Mouse (Mus musculus) intestine, embryonic 16.5 days (tissue): ENCODE data around the gene Plcg1. TPM values are rescaled to one million over a fixed set of nuclear protein-coding genes. Genes with fewer than 3 reads are reported as not detected.

Experiments used
- ATAC-seq: fragments of 200-750 bp; cut with Nextera tagmentation; 2 replicates; pipeline ENCODE4 v1.8.0; 2017; ENCODE audit warnings: moderate TSS enrichment, moderate library complexity
- H3K27ac ChIP-seq: fragments of 300-500 bp; sonication (generic); 2 replicates; pipeline ENCODE4 v1.5.1; 2014; ENCODE audit warnings: mild to moderate bottlenecking, low read length
- H3K27me3 ChIP-seq: fragments of 300-500 bp; sonication (generic); replicated peaks from 2 replicates; pipeline ENCODE4 v1.6.1; 2014; ENCODE audit warnings: low read length, control low read depth, mixed read lengths; ENCODE audit not compliant: control insufficient read depth, insufficient read depth
- H3K36me3 ChIP-seq: fragments of 300-500 bp; sonication (generic); 2 replicates; pipeline ENCODE4 v1.6.1; 2014; ENCODE audit warnings: low read length, control low read depth; ENCODE audit not compliant: control insufficient read depth, insufficient read depth
- H3K4me1 ChIP-seq: fragments of 300-500 bp; sonication (generic); 2 replicates; pipeline ENCODE4 v1.6.1; 2014; ENCODE audit warnings: low read length, control low read depth, mixed read lengths; ENCODE audit not compliant: control insufficient read depth, insufficient read depth
- H3K4me2 ChIP-seq: fragments of 300-500 bp; sonication (generic); 2 replicates; pipeline ENCODE4 v1.6.1; 2014; ENCODE audit warnings: low read depth, low read length, control low read depth
- H3K4me3 ChIP-seq: fragments of 300-500 bp; sonication (generic); 2 replicates; pipeline ENCODE4 v1.5.1; 2014; ENCODE audit warnings: mild to moderate bottlenecking, low read length
- H3K9ac ChIP-seq: fragments of 300-500 bp; sonication (generic); 2 replicates; pipeline ENCODE4 v1.6.1; 2014; ENCODE audit warnings: low read depth, low read length
- H3K9me3 ChIP-seq: fragments of 300-500 bp; sonication (generic); 2 replicates; pipeline ENCODE4 v1.6.1; 2016; ENCODE audit warnings: low read length, control low read depth; ENCODE audit not compliant: control insufficient read depth
- WGBS: fragments of 180-500 bp; shearing (Covaris S2); extraction: QIAGEN DNeasy Blood & Tissue Kit; methylation state at CpG from one replicate; pipeline ENCODE4 v1.1.7; 2014; 5-methylcytosine and 5-hydroxymethylcytosine counted together
- polyA plus RNA-seq: library from polyadenylated mRNA; unstranded; fragments of >200 nt; fragmentation: Nextera tagmentation; extraction: Ambion mirVana; gene quantifications from 2 replicates; pipeline ENCODE4 v1.2.1, GENCODE M21; 2015

The Plcg1 gene
- polyA plus RNA-seq, 1 experiment from 2014 or later = 16.5 TPM

GRCm38 (mm10) chr2:160742161-160742609 lies 11.1 kb downstream of the Plcg1 start:
- no peak overlapping the region for H3K27ac ChIP-seq
- H3K4me3 ChIP-seq = no peak overlapping the region
- H3K27me3 ChIP-seq = no peaks in the 10 kb centered on the region
- H3K9ac ChIP-seq = no peak overlapping the region
- WGBS = 33% methylated on average over 1 of the region's 1 CpGs
- H3K9me3 ChIP-seq = no peaks in the 10 kb centered on the region
- H3K4me2 ChIP-seq = no peak overlapping the region
- ATAC-seq = no peak
- H3K4me1 ChIP-seq = peaks cover 28% of the 10 kb centered on the region
- peaks cover under 1% of the 10 kb centered on the region; the same call in 1 of the 2 replicates for H3K36me3 ChIP-seq

- no peak overlapping the region for H3K4me2 ChIP-seq
- peaks cover 16% of the 10 kb centered on the region for H3K4me1 ChIP-seq
- H3K27me3 ChIP-seq = no peaks in the 10 kb centered on the region
- H3K9me3 ChIP-seq = no peaks in the 10 kb centered on the region
- WGBS = 78% methylated on average over 7 of the region's 7 CpGs
- ATAC-seq = no peak
- H3K9ac ChIP-seq = no peak overlapping the region
- peaks cover 9% of the 10 kb centered on the region; the same call in 1 of the 2 replicates for H3K36me3 ChIP-seq
- H3K27ac ChIP-seq = no peak overlapping the region
- no peak overlapping the region for H3K4me3 ChIP-seq
Observed at GRCm38 (mm10) chr2:160744040-160744822, 13.1 kb downstream of the Plcg1 start.

GRCm38 (mm10) chr2:160744823-160745210 lies 13.7 kb downstream of the Plcg1 start:
- 84% methylated on average over 5 of the region's 5 CpGs for WGBS
- Histone ChIP-seq H3K9ac (no peak overlapping the region), H3K9me3 (no peaks in the 10 kb centered on the region), H3K27ac (no peak overlapping the region), H3K27me3 (no peaks in the 10 kb centered on the region), H3K4me2 (no peak overlapping the region), H3K4me3 (no peak overlapping the region), H3K36me3 (peaks cover 12% of the 10 kb centered on the region; the same call in 1 of the 2 replicates), H3K4me1 (peaks cover 10% of the 10 kb centered on the region)
- ATAC-seq = no peak

DNA sequence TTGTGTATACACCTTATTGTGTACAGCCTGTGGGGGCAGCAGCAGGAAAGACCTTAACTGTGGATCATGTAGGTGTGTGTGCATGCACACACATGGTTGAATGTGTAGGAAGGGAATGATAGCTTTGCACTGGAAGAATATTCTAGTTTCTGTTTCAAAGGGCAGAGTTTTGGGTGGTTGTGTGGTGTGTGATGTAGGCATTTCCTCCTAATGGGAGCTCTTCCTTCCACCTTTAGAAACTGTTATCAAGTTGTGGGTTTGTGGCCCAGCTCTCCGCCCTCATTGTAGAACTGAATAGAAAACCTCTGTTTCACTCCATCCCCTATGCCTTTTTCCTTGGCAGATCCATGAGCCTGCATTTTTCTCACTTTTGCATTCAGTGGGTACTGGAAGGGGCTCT lies 14.4 kb downstream of the Plcg1 start:
- Histone ChIP-seq H3K4me3 (no peak overlapping the region), H3K4me2 (no peak overlapping the region), H3K4me1 (peaks cover 3% of the 10 kb centered on the region; the same call in 1 of the 2 replicates), H3K27ac (no peak overlapping the region), H3K36me3 (peaks cover 12% of the 10 kb centered on the region; the same call in 1 of the 2 replicates), H3K27me3 (no peaks in the 10 kb centered on the region), H3K9me3 (no peaks in the 10 kb centered on the region), H3K9ac (no peak overlapping the region)
- WGBS = 93% methylated on average over 1 of the region's 1 CpGs
- no peak for ATAC-seq

DNA sequence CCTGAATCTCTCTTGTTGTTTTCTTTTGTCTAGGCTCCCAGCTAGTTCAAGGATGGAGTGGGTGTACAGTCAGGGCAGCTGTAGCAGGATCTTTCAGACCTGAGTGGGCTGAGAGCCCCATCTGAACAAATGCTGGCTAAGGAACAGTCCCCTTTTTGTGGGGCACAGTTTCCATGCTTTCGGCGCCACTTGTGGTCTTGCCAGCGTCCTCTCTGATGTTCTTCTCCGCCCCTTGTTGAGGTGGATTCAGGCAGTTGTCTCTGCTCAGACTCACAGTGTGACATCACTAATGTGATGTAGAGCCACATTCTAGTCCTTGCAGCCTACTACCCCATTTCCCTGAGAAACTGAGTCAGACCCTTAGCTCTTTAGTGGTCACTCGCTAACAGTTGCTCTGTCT lies 15.5 kb downstream of the Plcg1 start:
- Histone ChIP-seq H3K4me2 (no peak overlapping the region), H3K36me3 (peaks cover 14% of the 10 kb centered on the region; the same call in 1 of the 2 replicates), H3K4me3 (no peak overlapping the region), H3K27ac (no peak overlapping the region), H3K9me3 (no peaks in the 10 kb centered on the region), H3K27me3 (no peaks in the 10 kb centered on the region), H3K9ac (no peak overlapping the region), H3K4me1 (0 out of 2 replicates have a peak, but pooled peaks cover under 1% of the 10 kb centered on the region)
- ATAC-seq = no peak
- 93% methylated on average over 5 of the region's 5 CpGs for WGBS

DNA sequence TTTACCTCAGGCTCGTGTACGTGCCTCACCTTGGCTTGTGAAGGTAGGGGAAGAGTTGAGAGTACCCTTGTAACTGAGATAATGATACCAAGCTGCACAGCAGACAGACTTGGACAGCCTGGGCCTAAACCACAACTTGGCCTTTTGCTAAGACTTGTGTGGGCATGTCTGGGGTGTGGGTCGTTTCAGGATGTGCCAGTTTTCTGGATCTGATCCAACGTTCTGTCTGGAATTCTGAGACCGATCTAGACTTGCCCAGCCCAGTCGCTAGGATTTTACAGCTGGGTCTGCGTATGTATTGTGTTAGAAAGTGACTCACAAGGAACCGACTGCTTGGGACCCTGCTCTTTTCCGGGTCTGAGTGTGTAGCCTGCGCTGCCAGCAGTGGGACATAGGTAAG lies 16.0 kb downstream of the Plcg1 start:
- Histone ChIP-seq H3K27me3 (no peaks in the 10 kb centered on the region), H3K4me2 (no peak overlapping the region), H3K36me3 (peaks cover 19% of the 10 kb centered on the region; the same call in 1 of the 2 replicates), H3K4me3 (no peak overlapping the region), H3K9ac (no peak overlapping the region), H3K27ac (no peak overlapping the region), H3K4me1 (no peaks in the 10 kb centered on the region), H3K9me3 (no peaks in the 10 kb centered on the region)
- WGBS = 86% methylated on average over 10 of the region's 10 CpGs
- ATAC-seq = no peak

GRCm38 (mm10) chr2:160756583-160757203 lies 25.6 kb downstream of the Plcg1 start:
- WGBS = 86% methylated on average over 6 of the region's 6 CpGs
- Histone ChIP-seq H3K4me3 (no peak overlapping the region), H3K9ac (no peak overlapping the region), H3K36me3 (peaks cover 43% of the 10 kb centered on the region), H3K27me3 (no peaks in the 10 kb centered on the region), H3K27ac (no peak overlapping the region), H3K4me1 (no peaks in the 10 kb centered on the region), H3K9me3 (no peaks in the 10 kb centered on the region), H3K4me2 (no peak overlapping the region)
- ATAC-seq = no peak

DNA sequence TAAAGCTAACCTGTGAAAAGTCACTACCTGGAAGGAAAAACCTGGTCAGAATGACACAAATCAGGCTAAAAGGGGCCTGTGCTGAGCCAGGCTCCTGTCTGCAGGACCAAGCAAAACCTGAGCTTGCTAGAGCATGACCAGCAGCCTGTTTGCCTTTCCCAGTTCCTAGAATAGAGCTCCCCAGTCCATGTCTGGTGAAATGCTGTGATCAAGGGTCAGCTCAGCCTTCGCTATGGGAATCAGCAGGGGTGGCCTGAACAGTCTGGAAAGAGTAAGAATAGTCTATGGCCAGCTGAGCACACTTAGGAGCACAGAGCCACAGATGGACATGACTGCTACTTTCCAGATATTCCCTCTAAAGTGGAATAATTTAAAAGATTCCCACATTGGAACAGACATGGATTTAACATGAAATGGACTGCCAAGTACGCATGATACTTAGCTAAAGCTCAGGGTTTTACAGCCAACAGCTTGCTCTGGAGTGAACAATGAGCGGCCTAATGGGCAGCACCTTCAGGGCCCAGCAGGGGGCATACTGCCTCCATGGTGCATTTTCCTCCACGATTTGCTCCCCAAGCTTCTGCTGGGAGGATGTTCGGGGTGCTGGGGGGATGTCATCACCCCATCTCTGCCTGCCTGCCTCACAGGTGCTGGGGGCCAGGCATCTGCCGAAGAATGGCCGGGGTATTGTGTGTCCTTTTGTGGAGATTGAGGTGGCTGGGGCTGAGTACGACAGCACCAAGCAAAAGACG lies 29.5 kb downstream of the Plcg1 start:
- peaks cover 25% of the 10 kb centered on the region for H3K36me3 ChIP-seq

GRCm38 (mm10) chr2:160763816-160764215 lies 32.7 kb downstream of the Plcg1 start:
- H3K27ac ChIP-seq = no peak overlapping the region
- no peaks in the 10 kb centered on the region for H3K9me3 ChIP-seq
- H3K9ac ChIP-seq = no peak overlapping the region
- no peaks in the 10 kb centered on the region for H3K4me1 ChIP-seq
- no peak for ATAC-seq
- peaks cover 11% of the 10 kb centered on the region for H3K36me3 ChIP-seq
- H3K27me3 ChIP-seq = no peaks in the 10 kb centered on the region
- 73% methylated on average over 3 of the region's 3 CpGs for WGBS
- no peak overlapping the region for H3K4me2 ChIP-seq
- no peak overlapping the region for H3K4me3 ChIP-seq

More for the DNA sequence above, 29.5 kb downstream of the Plcg1 start:
- Histone ChIP-seq H3K27me3 (no peaks in the 10 kb centered on the region), H3K9ac (no peak overlapping the region), H3K27ac (no peak overlapping the region), H3K9me3 (no peaks in the 10 kb centered on the region), H3K4me3 (no peak overlapping the region), H3K4me2 (no peak overlapping the region), H3K4me1 (no peaks in the 10 kb centered on the region)
- WGBS = 84% methylated on average over 9 of the region's 9 CpGs
- no peak for ATAC-seq
